Mouse (Mus musculus) thymus, postnatal 14 days (tissue): ENCODE results near the gene Sympk.

Experiments
- DNase-seq: peaks from one replicate; pipeline ENCODE4 v3.0.0; 2021

Sympk gene

GRCm38 (mm10) chr7:19084277-19084771, 60.1 kb downstream of the Sympk start:
- DNase-seq = no peak

GRCm38 (mm10) chr7:19084921-19085473, 60.8 kb downstream of the Sympk start:
- no peak for DNase-seq

GRCm38 (mm10) chr7:19085495-19085894, 61.3 kb downstream of the Sympk start:
- no peak for DNase-seq

GRCm38 (mm10) chr7:19086042-19086441, 61.9 kb downstream of the Sympk start:
- DNase-seq = no peak

GRCm38 (mm10) chr7:19086760-19087159, 62.6 kb downstream of the Sympk start:
- no peak for DNase-seq

GRCm38 (mm10) chr7:19088813-19089212, 64.6 kb downstream of the Sympk start:
- DNase-seq = peak; percentile 80

- DNase-seq = no peak
Observed at GRCm38 (mm10) chr7:19091913-19092312, 67.7 kb downstream of the Sympk start.

- peak; percentile 48 for DNase-seq
Observed at GRCm38 (mm10) chr7:19092381-19093173, 68.4 kb downstream of the Sympk start.

- peak; percentile 95 for DNase-seq
Observed at GRCm38 (mm10) chr7:19093174-19093521, 69.0 kb downstream of the Sympk start.

GRCm38 (mm10) chr7:19093537-19094385, 69.6 kb downstream of the Sympk start:
- DNase-seq = peak; percentile 95

- peak; percentile 82 for DNase-seq
Observed at GRCm38 (mm10) chr7:19094471-19094825, 70.3 kb downstream of the Sympk start, which contains the start of gene Six5. TSS of gene Six5 (plus strand) at chr7:19094594.

GRCm38 (mm10) chr7:19094826-19095750, 70.9 kb downstream of the Sympk start:
- DNase-seq = peak; percentile 60

- no peak for DNase-seq
Observed at GRCm38 (mm10) chr7:19095751-19096110, 71.6 kb downstream of the Sympk start.

- no peak for DNase-seq
Observed at GRCm38 (mm10) chr7:19096421-19096976, 72.3 kb downstream of the Sympk start.

- no peak for DNase-seq
Observed at GRCm38 (mm10) chr7:19097217-19097616, 73.0 kb downstream of the Sympk start.

GRCm38 (mm10) chr7:19097863-19098262, 73.7 kb downstream of the Sympk start:
- no peak for DNase-seq

GRCm38 (mm10) chr7:19098811-19099210, 74.6 kb downstream of the Sympk start:
- no peak for DNase-seq

- DNase-seq = no peak
Observed at GRCm38 (mm10) chr7:19100290-19100689, 76.1 kb downstream of the Sympk start.

GRCm38 (mm10) chr7:19103741-19104140, 79.6 kb downstream of the Sympk start:
- no peak for DNase-seq
